Mouse (Mus musculus) telencephalon, adult 2 months (tissue): ENCODE measurements around the gene Ccpg1.
A peak's percentile ranks its signal among the peaks of the same experiment; 100 is the strongest.

Experiments
- DNase-seq: peaks from one replicate; pipeline ENCODE4 v3.0.0-alpha.2; 2011; ENCODE audit warnings: low read depth, low spot score

Gene Ccpg1

GRCm38 (mm10) chr9:72992576-72992975 lies 7.3 kb downstream of the Ccpg1 start:
- no peak for DNase-seq

GRCm38 (mm10) chr9:72996167-72996566 lies 10.9 kb downstream of the Ccpg1 start:
- no peak for DNase-seq

GRCm38 (mm10) chr9:72996806-72997205 lies 11.6 kb downstream of the Ccpg1 start:
- DNase-seq: no peak

- no peak for DNase-seq
Measured at GRCm38 (mm10) chr9:73000487-73000886, 15.3 kb downstream of the Ccpg1 start.

- no peak for DNase-seq
Measured at GRCm38 (mm10) chr9:73001314-73002011, 16.2 kb downstream of the Ccpg1 start.

GRCm38 (mm10) chr9:73002177-73002576 lies 16.9 kb downstream of the Ccpg1 start:
- DNase-seq: no peak

GRCm38 (mm10) chr9:73004076-73004475 lies 18.8 kb downstream of the Ccpg1 start:
- no peak for DNase-seq

GRCm38 (mm10) chr9:73005106-73005505 lies 19.9 kb downstream of the Ccpg1 start:
- DNase-seq: no peak

GRCm38 (mm10) chr9:73006175-73006574 lies 20.9 kb downstream of the Ccpg1 start:
- DNase-seq: no peak

GRCm38 (mm10) chr9:73008384-73008783 lies 23.2 kb downstream of the Ccpg1 start:
- no peak for DNase-seq

GRCm38 (mm10) chr9:73012629-73013028 lies 27.4 kb downstream of the Ccpg1 start:
- DNase-seq: no peak

GRCm38 (mm10) chr9:73014724-73015123 lies 29.5 kb downstream of the Ccpg1 start:
- DNase-seq: peak; percentile 13

GRCm38 (mm10) chr9:73019841-73020240 lies 34.6 kb downstream of the Ccpg1 start:
- no peak for DNase-seq

GRCm38 (mm10) chr9:73020566-73021097 lies 35.4 kb downstream of the Ccpg1 start:
- no peak for DNase-seq

GRCm38 (mm10) chr9:73025818-73026636 lies 40.8 kb downstream of the Ccpg1 start:
- DNase-seq: no peak

- DNase-seq: no peak
Measured at GRCm38 (mm10) chr9:73030443-73030842, 45.2 kb downstream of the Ccpg1 start.

- no peak for DNase-seq
Measured at GRCm38 (mm10) chr9:73031421-73031820, 46.2 kb downstream of the Ccpg1 start.

GRCm38 (mm10) chr9:73033406-73033805 lies 48.2 kb downstream of the Ccpg1 start:
- DNase-seq: no peak

GRCm38 (mm10) chr9:73039222-73039945 lies 54.2 kb downstream of the Ccpg1 start:
- DNase-seq: peak; percentile 88

- no peak for DNase-seq
Measured at GRCm38 (mm10) chr9:73040080-73040479, 54.9 kb downstream of the Ccpg1 start, which contains the start of gene Pigb. TSS of gene Pigb (minus strand) at chr9:73040378.

GRCm38 (mm10) chr9:73044146-73045079 lies 59.2 kb downstream of the Ccpg1 start, which contains the start of gene Rab27a:
TSS of gene Rab27a (plus strand) at chr9:73044854.
- DNase-seq: peak; percentile 60
